Mouse (Mus musculus) liver, postnatal 0 days (tissue): ENCODE results near the gene Phactr3. TPM values are rescaled to one million over a fixed set of nuclear protein-coding genes. Genes with fewer than 3 reads are reported as not detected.
"Not testable (repeated sequence)": the region's sequence is repeated elsewhere in the genome, so short reads cannot be mapped to it uniquely, and the experiment has no call there.

Source experiments
- ATAC-seq: fragments of 200-750 bp; cut with Nextera tagmentation; 2 replicates; pipeline ENCODE4 v1.8.0; 2017; ENCODE audit warnings: mild to moderate bottlenecking, moderate library complexity
- DNase-seq: peaks from one replicate; pipeline ENCODE4 v3.0.0-alpha.2; 2016
- H3K27ac ChIP-seq: fragments of 300-500 bp; sonication (generic); 2 replicates; pipeline ENCODE4 v1.5.1; 2014; ENCODE audit warnings: antibody characterized with exemption, moderate library complexity, mild to moderate bottlenecking, low read depth
- H3K27me3 ChIP-seq: fragments of 300-500 bp; sonication (generic); 2 replicates; pipeline ENCODE4 v1.6.1; 2014; ENCODE audit warnings: low read length, control low read depth, mixed read lengths; ENCODE audit not compliant: insufficient read depth
- H3K36me3 ChIP-seq: fragments of 300-500 bp; sonication (generic); replicated peaks from 2 replicates; pipeline ENCODE4 v1.6.1; 2014; ENCODE audit warnings: mild to moderate bottlenecking, control low read depth, low read length, moderate library complexity, mixed read lengths; ENCODE audit not compliant: insufficient read depth
- H3K4me1 ChIP-seq: fragments of 300-500 bp; sonication (generic); 2 replicates; pipeline ENCODE4 v1.6.1; 2014; ENCODE audit warnings: antibody characterized with exemption, mild to moderate bottlenecking, control low read depth; ENCODE audit not compliant: insufficient read depth
- H3K4me2 ChIP-seq: fragments of 300-500 bp; sonication (generic); 2 replicates; pipeline ENCODE4 v1.6.1; 2014; ENCODE audit warnings: low read depth, mild to moderate bottlenecking, low read length, moderate library complexity, mixed read lengths
- H3K4me3 ChIP-seq: fragments of 300-500 bp; sonication (generic); 2 replicates; pipeline ENCODE4 v1.5.1; 2014; ENCODE audit warnings: low read depth, low read length
- H3K9ac ChIP-seq: fragments of 300-500 bp; sonication (generic); replicated peaks from 2 replicates; pipeline ENCODE4 v1.6.1; 2014; ENCODE audit warnings: mild to moderate bottlenecking, moderate library complexity
- H3K9me3 ChIP-seq: fragments of 300-500 bp; sonication (generic); 2 replicates; pipeline ENCODE4 v1.6.1; 2016; ENCODE audit warnings: mild to moderate bottlenecking, control low read depth, low read length, mixed read lengths
- CTCF ChIP-seq: sonication (generic); IDR thresholded peaks from 2 replicates; pipeline ENCODE4 v1.5.1; 2016; ENCODE audit warnings: antibody characterized with exemption, low read depth
- EP300 ChIP-seq: IDR thresholded peaks from 2 replicates; pipeline ENCODE4 v1.6.1; 2016; ENCODE audit warnings: antibody characterized with exemption, low read depth, mild to moderate bottlenecking
- WGBS: fragments of 180-500 bp; shearing (Covaris S2); extraction: QIAGEN DNeasy Blood & Tissue Kit; methylation state at CpG from one replicate; pipeline ENCODE4 v1.1.7; 2014; ENCODE audit not compliant: insufficient replicate concordance; 5-methylcytosine and 5-hydroxymethylcytosine counted together
- polyA plus RNA-seq: library from polyadenylated mRNA; unstranded; fragments of >200 nt; fragmentation: Nextera tagmentation; extraction: Ambion mirVana; gene quantifications from 2 replicates; pipeline ENCODE4 v1.2.1, GENCODE M21; 2015

The Phactr3 gene
- not detected in 2 replicates for polyA plus RNA-seq

DNA sequence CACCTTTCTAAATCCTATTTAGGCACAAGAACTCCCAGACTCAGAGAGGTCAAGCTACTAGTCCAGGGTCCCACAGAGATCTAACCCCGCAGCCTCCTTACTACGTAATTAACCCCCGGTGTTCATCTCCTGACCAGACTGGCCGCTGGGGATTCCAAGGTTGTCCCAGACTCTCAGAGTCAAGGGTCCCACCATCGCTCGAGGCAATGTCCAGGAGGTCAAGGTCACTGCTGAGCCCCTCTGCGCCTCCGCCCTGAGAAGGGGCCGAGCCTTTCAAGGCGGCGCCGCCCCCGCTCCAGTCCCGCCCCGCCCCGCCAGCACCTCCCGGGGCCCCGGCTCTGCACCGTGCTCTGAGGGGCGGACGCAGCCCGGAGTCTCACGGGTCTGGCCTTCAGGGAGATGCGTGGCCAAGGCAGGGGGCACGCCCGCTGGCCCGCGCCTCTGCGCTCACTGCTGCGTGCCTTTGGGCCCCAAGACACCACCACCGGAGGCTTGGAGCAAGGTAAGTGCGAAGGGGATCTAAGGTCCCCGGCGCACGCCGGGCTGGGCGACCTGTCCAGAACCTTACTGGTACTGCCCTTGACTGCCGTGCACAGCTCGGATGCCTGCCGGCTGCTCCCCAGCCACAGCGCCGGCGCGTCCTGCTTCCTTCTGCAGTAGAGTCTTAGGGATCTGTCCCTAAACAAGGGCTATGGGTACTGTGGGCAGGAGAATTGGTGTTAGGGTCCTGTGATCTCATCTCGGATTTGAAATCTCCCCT, at the start of gene Phactr3:
Gene Phactr3, plus strand, starts transcription at position 175 of the 760 bp plus-strand sequence.
- Histone ChIP-seq H3K9ac (no peak within 1 kb of the TSS), H3K4me3 (peak within 1 kb of the TSS; percentile 25)
- 6% methylated on average over 43 of the region's 45 CpGs for WGBS

GRCm38 (mm10) chr2:178078166-178078717, 40.5 kb upstream of the Phactr3 start, which contains the start of gene Zfp931:
Zfp931 (minus strand) TSS chr2:178078476.
- Histone ChIP-seq H3K9ac (peak within 1 kb of the TSS; percentile 41; the same call in 1 of the 2 replicates), H3K4me2 (peak within 1 kb of the TSS; percentile 56; the same call in 1 of the 2 replicates), H3K4me3 (peak within 1 kb of the TSS; percentile 37)
- H3K27me3 ChIP-seq, ATAC-seq, H3K36me3 ChIP-seq, H3K9me3 ChIP-seq, DNase-seq, H3K27ac ChIP-seq, H3K4me1 ChIP-seq: not testable (repeated sequence)
- 0% methylated on average over 2 of the region's 14 CpGs for WGBS

More for the DNA sequence above, at the start of gene Phactr3:
- TF ChIP-seq CTCF (no peak), EP300 (no peak)
- Histone ChIP-seq H3K27ac (no peak within 1 kb of the TSS), H3K9me3 (no peaks in the 10 kb centered on the region), H3K27me3 (peaks cover 20% of the 10 kb centered on the region), H3K36me3 (no peaks in the 10 kb centered on the region), H3K4me2 (peak within 1 kb of the TSS; percentile 54; the same call in 1 of the 2 replicates), H3K4me1 (0 out of 2 replicates have a peak, but pooled peaks cover 4% of the 10 kb centered on the region)
- DNase-seq (no peak), ATAC-seq (no peak)

DNA sequence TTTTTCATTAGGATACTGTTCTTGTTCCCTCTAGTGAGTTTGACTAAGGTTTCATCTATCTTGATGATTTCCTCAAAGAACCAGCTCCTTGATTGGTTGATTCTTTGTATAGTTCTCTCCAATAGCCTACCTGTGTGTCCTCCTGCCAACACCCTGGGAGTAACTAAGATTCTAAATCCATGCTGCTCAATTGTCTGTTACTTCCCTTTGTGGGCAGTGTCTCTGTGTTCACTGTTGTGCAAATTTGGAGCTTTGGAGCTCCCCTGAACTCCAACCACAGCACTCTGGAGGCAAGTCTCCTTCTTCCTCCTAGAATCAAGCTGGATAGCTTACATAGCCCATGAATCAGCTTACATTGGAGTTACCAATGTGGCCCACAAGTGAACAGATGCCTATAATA, 29.2 kb upstream of the Phactr3 start:
- no peaks in the 10 kb centered on the region for H3K27me3 ChIP-seq
- no peak overlapping the region for H3K9ac ChIP-seq
- DNase-seq (no peak), ATAC-seq (no peak)
- no peaks in the 10 kb centered on the region for H3K9me3 ChIP-seq
- TF ChIP-seq CTCF (no peak), EP300 (no peak)
- H3K36me3 ChIP-seq = no peaks in the 10 kb centered on the region
- no peaks in the 10 kb centered on the region for H3K4me1 ChIP-seq
- no peak overlapping the region for H3K4me3 ChIP-seq
- H3K27ac ChIP-seq = no peak overlapping the region
- H3K4me2 ChIP-seq = no peak overlapping the region

- Histone ChIP-seq H3K9ac (no peak overlapping the region), H3K9me3 (no peaks in the 10 kb centered on the region), H3K36me3 (no peaks in the 10 kb centered on the region), H3K4me2 (no peak overlapping the region), H3K4me3 (no peak overlapping the region), H3K4me1 (no peaks in the 10 kb centered on the region), H3K27ac (no peak overlapping the region), H3K27me3 (no peaks in the 10 kb centered on the region)
- DNase-seq = peak; percentile 58
- no peak for ATAC-seq
- no peak for TF ChIP-seq EP300
- peak; percentile 66 for TF ChIP-seq CTCF
- WGBS = 11% methylated on average over 2 of the region's 2 CpGs
Measured at GRCm38 (mm10) chr2:178098021-178098420, 20.8 kb upstream of the Phactr3 start.

- H3K27me3 ChIP-seq = no peaks in the 10 kb centered on the region
- WGBS = 8% methylated on average over 7 of the region's 7 CpGs
- H3K36me3 ChIP-seq = no peaks in the 10 kb centered on the region
- no peak overlapping the region for H3K4me2 ChIP-seq
- peak; percentile 35 for DNase-seq
- H3K27ac ChIP-seq = no peak overlapping the region
- no peak for ATAC-seq
- no peaks in the 10 kb centered on the region for H3K4me1 ChIP-seq
- no peak overlapping the region for H3K4me3 ChIP-seq
- TF ChIP-seq CTCF (peak; percentile 60), EP300 (no peak)
- H3K9me3 ChIP-seq = no peaks in the 10 kb centered on the region
- no peak overlapping the region for H3K9ac ChIP-seq
Measured at GRCm38 (mm10) chr2:178101957-178102356, 16.8 kb upstream of the Phactr3 start.

DNA sequence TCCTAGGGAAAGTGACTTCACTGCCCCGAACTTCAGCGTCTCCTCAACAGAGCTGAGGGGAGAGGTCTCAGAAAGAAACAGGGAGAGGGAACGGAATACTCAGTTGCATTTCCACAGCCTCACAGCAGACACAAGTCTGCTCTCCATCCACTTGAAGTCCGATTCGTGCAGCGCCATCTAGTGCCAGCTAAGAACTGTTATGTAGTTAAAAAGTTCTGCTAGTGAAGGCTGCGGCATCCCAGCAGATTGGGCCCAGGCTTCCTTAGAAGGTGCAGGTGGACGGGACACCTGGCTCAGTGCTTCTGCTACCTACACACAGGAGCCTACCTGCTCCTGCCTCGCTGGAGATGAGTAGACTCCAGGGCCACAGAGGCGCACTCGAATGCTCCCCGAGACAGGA, 829 bp upstream of the Phactr3 start:
- Histone ChIP-seq H3K36me3 (no peaks in the 10 kb centered on the region), H3K4me1 (0 out of 2 replicates have a peak, but pooled peaks cover 4% of the 10 kb centered on the region), H3K4me2 (no peak overlapping the region), H3K27ac (no peak overlapping the region), H3K9ac (no peak overlapping the region), H3K4me3 (no peak overlapping the region), H3K27me3 (peaks cover 20% of the 10 kb centered on the region), H3K9me3 (no peaks in the 10 kb centered on the region)
- peak; percentile 61 for TF ChIP-seq CTCF
- no peak for TF ChIP-seq EP300
- WGBS = 27% methylated on average over 12 of the region's 12 CpGs
- DNase-seq = no peak
- no peak for ATAC-seq
